Mouse (Mus musculus): ENCODE results near the gene R3hdml. TPM values are rescaled to one million over a fixed set of nuclear protein-coding genes. Genes with fewer than 3 reads are reported as not detected.
A peak's percentile ranks its signal among the peaks of the same experiment; 100 is the strongest.

R3hdml gene
- polyA plus RNA-seq, 1 experiment from 2014 or later: not detected

DNA sequence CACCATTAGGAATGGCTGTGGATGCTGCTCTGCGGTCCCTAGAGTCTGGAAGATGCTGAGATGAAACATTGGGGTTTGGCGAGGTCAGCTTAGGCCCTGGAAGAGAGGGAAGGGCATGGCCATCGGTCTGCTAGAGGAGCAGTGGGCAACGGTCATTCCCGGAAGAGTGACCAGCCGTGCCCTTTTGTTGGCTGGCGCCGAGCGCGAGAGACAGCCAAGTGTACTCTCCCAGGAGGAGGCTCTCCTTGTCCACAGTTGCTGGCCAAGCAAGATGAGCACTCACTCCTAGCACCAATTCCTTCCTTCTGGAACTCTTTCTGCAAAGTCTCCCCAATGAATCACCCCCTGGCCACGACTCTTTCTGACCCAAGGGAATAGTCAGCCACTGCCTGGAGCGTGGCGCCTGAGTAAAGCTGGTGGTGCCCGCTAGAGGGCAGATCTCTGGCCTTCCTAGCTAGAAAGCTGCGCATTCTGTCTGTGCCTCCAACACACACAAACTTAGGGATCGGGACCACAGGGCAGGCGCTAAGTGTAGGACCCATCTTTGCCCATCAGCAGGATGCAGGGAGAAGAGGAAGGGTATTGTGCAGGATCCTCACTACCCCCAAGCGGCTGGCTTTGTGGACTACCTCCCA lies 11.8 kb upstream of the R3hdml start:
- no peak for ATAC-seq (ENCODE audit: low FRiP score, low read depth)
- Histone ChIP-seq H3K27ac (no peak overlapping the region), H3K9ac (no peak overlapping the region), H3K4me1 (peaks cover 8% of the 10 kb centered on the region), H3K9me3 (no peaks in the 10 kb centered on the region), H3K4me3 (no peak overlapping the region), H3K27me3 (peaks cover 36% of the 10 kb centered on the region), H3K36me3 (no peaks in the 10 kb centered on the region), H3K4me2 (replicated peaks) (no peak overlapping the region)
- WGBS: 56% methylated on average over 18 of the region's 18 CpGs

DNA sequence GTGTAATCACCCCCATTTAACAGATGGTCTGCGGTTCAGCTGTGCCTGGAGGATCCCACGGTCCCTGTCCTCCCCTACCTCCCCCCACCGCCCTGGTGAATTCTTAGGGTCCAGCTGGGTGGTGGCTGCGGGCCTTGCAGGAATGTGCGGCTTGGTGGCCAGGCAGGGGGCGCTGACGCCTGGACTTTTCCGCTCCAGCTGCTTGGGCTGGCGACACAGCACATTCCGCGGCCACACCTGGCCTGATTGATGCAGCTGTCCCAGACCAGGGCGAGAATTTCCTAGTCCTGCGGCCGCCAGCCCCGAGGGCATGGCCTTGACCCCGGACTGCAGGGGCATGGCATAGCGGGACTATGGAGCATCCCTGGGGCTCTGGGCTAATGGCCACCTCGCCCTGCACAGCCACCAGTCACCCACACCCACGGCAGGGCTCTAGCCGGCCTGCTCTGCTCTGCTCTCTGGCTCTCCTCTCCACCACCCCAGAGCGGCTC lies 10.5 kb upstream of the R3hdml start:
- Histone ChIP-seq H3K4me1 (peaks cover 8% of the 10 kb centered on the region), H3K27ac (no peak overlapping the region), H3K9ac (peak overlapping the region; percentile 45; the same call in 1 of the 2 replicates), H3K27me3 (peaks cover 36% of the 10 kb centered on the region), H3K36me3 (no peaks in the 10 kb centered on the region), H3K4me3 (peak overlapping the region; percentile 23), H3K9me3 (no peaks in the 10 kb centered on the region), H3K4me2 (replicated peaks) (peak overlapping the region; percentile 59)
- ATAC-seq (ENCODE audit: low FRiP score, low read depth): peak; percentile 69
- WGBS: 1% methylated on average over 21 of the region's 21 CpGs

DNA sequence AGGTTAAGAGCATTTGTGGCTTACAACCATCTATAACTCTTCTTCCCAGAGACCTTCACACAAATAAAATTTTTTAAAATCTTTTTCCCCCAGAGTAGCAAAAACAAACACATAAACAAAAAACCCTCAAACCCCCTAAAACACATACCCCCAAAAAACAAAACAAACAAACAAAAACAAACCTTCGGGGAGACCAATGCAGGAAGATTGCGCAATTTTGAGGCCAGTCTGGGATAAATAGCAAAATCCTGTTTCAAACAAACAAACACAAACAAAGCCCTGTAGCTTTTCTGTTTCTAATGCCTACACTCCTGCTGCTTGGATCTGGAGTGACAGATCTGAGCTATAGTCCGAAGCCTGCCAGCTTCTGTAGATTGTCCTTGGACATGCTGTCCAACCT lies 4.8 kb upstream of the R3hdml start:
- no peak overlapping the region for H3K4me2 ChIP-seq (replicated peaks)
- H3K9ac ChIP-seq: no peak overlapping the region
- 0 out of 2 replicates have a peak, but pooled peaks cover 4% of the 10 kb centered on the region for H3K4me1 ChIP-seq
- peaks cover 12% of the 10 kb centered on the region for H3K27me3 ChIP-seq
- no peaks in the 10 kb centered on the region for H3K36me3 ChIP-seq
- no peak overlapping the region for H3K4me3 ChIP-seq
- no peaks in the 10 kb centered on the region for H3K9me3 ChIP-seq
- no peak for ATAC-seq (ENCODE audit: low FRiP score, low read depth)
- no peak overlapping the region for H3K27ac ChIP-seq
- 89% methylated on average over 3 of the region's 3 CpGs for WGBS

DNA sequence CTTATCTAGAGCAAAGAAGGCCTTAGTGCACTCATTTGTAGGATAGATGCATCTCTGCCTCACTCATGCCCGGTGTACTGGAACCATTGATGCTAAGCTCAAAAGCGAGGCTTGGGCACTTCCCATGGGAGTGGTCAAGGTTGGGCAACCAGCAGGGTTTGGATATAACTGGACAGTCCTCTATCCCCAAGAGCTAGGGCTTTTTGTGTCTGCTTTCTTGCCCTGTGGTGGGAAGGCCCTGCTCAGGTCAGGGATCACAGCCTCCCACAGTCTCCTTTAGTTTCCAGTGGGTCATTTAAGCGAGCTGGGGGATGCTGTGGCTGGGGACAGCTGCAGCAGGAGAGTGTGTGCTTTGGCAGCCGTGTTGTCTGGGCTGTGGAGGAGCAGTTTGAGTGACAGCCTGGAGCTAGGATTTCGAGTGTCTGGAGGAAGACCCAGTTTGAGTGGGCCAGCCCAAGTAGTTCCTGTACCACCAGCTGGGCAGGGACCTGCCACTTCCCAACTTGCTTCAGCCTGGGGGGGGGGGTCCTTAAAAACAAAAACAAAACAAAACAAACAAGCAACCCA lies 2.3 kb upstream of the R3hdml start:
- no peak overlapping the region for H3K27ac ChIP-seq
- H3K9me3 ChIP-seq: no peaks in the 10 kb centered on the region
- H3K9ac ChIP-seq: no peak overlapping the region
- no peak overlapping the region for H3K4me3 ChIP-seq
- ATAC-seq (ENCODE audit: low FRiP score, low read depth): no peak
- H3K36me3 ChIP-seq: no peaks in the 10 kb centered on the region
- 0 out of 2 replicates have a peak, but pooled peaks cover 4% of the 10 kb centered on the region for H3K4me1 ChIP-seq
- H3K27me3 ChIP-seq: peaks cover 5% of the 10 kb centered on the region; the same call in 1 of the 2 replicates
- 58% methylated on average over 5 of the region's 5 CpGs for WGBS
- no peak overlapping the region for H3K4me2 ChIP-seq (replicated peaks)

DNA sequence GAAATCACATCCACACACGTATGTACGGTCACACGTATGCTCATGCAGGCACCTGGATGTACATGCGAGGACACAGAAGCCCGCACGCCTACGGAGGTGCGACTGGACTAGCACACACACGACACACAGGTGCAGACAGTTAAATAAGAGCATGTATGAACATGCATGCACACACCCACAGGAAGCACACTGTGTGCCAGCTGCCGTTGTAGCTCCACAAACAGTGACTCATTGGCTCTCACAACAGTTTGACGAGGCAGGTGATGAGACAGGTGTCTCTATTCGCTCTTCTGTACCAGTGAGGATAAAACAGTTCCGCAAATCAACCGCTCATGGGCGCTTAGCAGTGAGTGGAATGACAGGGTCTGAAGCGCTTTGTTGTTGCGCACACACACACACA lies 1.5 kb upstream of the R3hdml start:
- H3K36me3 ChIP-seq: no peaks in the 10 kb centered on the region
- H3K9ac ChIP-seq: no peak overlapping the region
- ATAC-seq (ENCODE audit: low FRiP score, low read depth): no peak
- H3K9me3 ChIP-seq: no peaks in the 10 kb centered on the region
- H3K4me3 ChIP-seq: no peak overlapping the region
- no peak overlapping the region for H3K27ac ChIP-seq
- H3K4me2 ChIP-seq (replicated peaks): no peak overlapping the region
- 89% methylated on average over 17 of the region's 17 CpGs for WGBS
- H3K27me3 ChIP-seq: peaks cover 5% of the 10 kb centered on the region; the same call in 1 of the 2 replicates
- H3K4me1 ChIP-seq: 0 out of 2 replicates have a peak, but pooled peaks cover 4% of the 10 kb centered on the region

DNA sequence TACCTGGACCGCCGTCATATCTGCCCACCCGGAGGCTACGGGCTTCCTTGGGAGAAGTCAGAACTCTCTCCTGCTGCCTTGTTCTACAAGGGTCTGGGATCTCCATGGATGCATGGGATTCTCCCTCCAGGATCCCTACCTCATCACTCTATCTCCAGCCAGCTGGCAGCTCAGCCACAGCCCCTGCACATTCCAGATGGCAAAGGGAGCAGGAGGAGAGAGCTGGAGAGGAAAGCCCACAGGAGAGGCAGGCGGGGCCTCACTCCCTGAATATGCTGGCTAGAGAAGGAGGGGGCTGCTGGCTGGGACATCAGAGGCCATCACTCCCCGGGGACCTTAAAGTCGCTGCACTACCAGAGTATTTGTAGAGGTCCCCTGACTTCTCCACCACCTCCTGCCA lies 767 bp upstream of the R3hdml start:
- H3K9ac ChIP-seq: no peak overlapping the region
- peaks cover 5% of the 10 kb centered on the region; the same call in 1 of the 2 replicates for H3K27me3 ChIP-seq
- H3K4me3 ChIP-seq: no peak overlapping the region
- H3K4me1 ChIP-seq: 0 out of 2 replicates have a peak, but pooled peaks cover 4% of the 10 kb centered on the region
- WGBS: 67% methylated on average over 7 of the region's 7 CpGs
- no peak for ATAC-seq (ENCODE audit: low FRiP score, low read depth)
- no peak overlapping the region for H3K4me2 ChIP-seq (replicated peaks)
- no peak overlapping the region for H3K27ac ChIP-seq
- no peaks in the 10 kb centered on the region for H3K36me3 ChIP-seq
- no peaks in the 10 kb centered on the region for H3K9me3 ChIP-seq

DNA sequence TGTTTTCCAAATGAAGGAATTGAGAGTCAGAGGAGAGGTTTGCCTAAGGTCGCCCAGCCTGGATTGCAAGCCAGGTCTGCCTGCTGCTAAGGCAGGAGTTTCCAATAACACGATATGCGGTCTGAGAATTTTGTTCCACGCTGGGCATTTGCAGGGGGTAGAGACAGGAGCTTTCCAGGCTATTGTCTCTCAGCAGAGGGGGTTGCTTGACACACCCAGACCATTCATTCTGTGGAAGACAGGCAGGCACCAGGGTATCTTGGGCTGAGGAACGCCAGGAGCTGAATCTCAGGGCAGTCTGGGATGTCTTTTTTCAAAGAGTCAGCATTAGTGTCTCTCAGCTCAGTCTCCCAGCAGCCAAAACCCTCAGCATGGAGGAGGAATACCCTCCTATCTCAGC lies 913 bp downstream of the R3hdml start:
- 0 out of 2 replicates have a peak, but pooled peaks cover 4% of the 10 kb centered on the region for H3K4me1 ChIP-seq
- no peak overlapping the region for H3K4me2 ChIP-seq (replicated peaks)
- peaks cover 5% of the 10 kb centered on the region; the same call in 1 of the 2 replicates for H3K27me3 ChIP-seq
- H3K9me3 ChIP-seq: no peaks in the 10 kb centered on the region
- WGBS: 38% methylated on average over 5 of the region's 5 CpGs
- no peak overlapping the region for H3K27ac ChIP-seq
- ATAC-seq (ENCODE audit: low FRiP score, low read depth): no peak
- H3K4me3 ChIP-seq: no peak overlapping the region
- H3K36me3 ChIP-seq: no peaks in the 10 kb centered on the region
- H3K9ac ChIP-seq: no peak overlapping the region

DNA sequence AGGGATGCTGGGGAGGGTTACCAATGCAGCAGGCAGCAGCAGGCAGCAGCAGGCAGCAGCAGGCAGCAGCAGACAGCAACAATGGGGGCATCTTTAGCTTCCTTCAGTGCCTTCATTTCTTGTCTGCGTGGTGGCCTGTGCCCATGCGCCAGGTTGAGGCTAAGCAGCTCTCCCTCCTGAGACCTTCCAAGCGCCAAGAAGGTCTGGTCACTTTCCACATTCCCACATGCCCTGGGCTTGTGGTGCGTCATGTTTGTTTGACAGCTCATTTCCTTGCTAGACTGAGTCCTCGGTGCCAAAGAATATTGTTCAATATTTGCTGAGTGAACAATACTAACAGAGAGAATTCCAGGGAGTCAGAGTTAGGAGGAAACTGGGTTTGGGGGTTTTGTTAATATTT lies 1.9 kb downstream of the R3hdml start:
- ATAC-seq (ENCODE audit: low FRiP score, low read depth): no peak
- Histone ChIP-seq H3K9me3 (no peaks in the 10 kb centered on the region), H3K4me2 (replicated peaks) (no peak overlapping the region), H3K9ac (no peak overlapping the region), H3K27ac (no peak overlapping the region), H3K36me3 (no peaks in the 10 kb centered on the region), H3K4me1 (0 out of 2 replicates have a peak, but pooled peaks cover 4% of the 10 kb centered on the region), H3K27me3 (peaks cover 5% of the 10 kb centered on the region; the same call in 1 of the 2 replicates), H3K4me3 (no peak overlapping the region)
- 53% methylated on average over 5 of the region's 5 CpGs for WGBS

DNA sequence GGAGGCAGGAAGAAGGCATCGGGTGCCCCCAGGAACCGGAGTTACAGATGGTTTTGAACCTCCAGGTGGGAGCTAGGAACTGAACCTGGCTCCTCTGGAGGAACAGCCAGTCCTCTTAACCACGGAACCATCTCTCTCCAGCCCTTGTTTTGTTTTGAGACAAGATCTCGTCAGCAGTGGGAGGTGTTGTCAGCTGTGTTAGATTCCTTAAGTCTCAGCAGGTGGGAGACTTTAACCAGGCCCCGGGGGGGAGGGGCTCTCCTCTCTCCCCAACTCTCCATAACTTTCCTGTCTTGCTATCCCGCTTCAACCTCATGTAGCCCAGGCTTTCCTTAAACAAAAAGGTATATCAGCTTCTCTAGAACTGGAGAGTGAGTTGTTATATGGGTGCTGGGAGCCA lies 2.3 kb downstream of the R3hdml start:
- H3K4me3 ChIP-seq: no peak overlapping the region
- H3K27ac ChIP-seq: no peak overlapping the region
- no peak overlapping the region for H3K4me2 ChIP-seq (replicated peaks)
- WGBS: 44% methylated on average over 6 of the region's 6 CpGs
- H3K36me3 ChIP-seq: no peaks in the 10 kb centered on the region
- H3K4me1 ChIP-seq: 0 out of 2 replicates have a peak, but pooled peaks cover 4% of the 10 kb centered on the region
- no peak for ATAC-seq (ENCODE audit: low FRiP score, low read depth)
- peaks cover 5% of the 10 kb centered on the region; the same call in 1 of the 2 replicates for H3K27me3 ChIP-seq
- H3K9ac ChIP-seq: no peak overlapping the region
- no peaks in the 10 kb centered on the region for H3K9me3 ChIP-seq

DNA sequence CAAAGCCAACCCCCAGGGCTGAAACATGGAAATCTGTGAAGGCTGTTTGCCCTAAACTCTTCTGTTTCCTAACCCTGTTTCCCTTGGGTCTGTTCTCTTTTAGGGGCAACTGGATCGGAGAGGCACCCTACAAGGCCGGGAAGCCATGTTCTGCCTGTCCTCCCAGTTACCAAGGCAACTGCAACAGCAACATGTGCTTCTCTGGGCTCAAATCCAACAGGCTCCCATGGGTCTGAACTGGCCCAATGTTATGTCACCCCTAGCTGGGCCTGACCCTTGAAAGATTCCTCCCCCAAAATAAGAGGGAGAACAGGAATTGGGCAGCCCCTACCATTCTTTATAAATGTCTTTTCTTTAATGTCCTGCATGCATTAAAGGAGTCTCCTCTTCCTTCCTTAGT lies 10.1 kb downstream of the R3hdml start:
- Histone ChIP-seq H3K9me3 (no peaks in the 10 kb centered on the region), H3K4me2 (replicated peaks) (no peak overlapping the region), H3K4me3 (no peak overlapping the region), H3K27ac (no peak overlapping the region), H3K4me1 (0 out of 2 replicates have a peak, but pooled peaks cover 5% of the 10 kb centered on the region), H3K27me3 (no peaks in the 10 kb centered on the region), H3K36me3 (no peaks in the 10 kb centered on the region), H3K9ac (no peak overlapping the region)
- ATAC-seq (ENCODE audit: low FRiP score, low read depth): no peak
- 74% methylated on average over 2 of the region's 2 CpGs for WGBS

DNA sequence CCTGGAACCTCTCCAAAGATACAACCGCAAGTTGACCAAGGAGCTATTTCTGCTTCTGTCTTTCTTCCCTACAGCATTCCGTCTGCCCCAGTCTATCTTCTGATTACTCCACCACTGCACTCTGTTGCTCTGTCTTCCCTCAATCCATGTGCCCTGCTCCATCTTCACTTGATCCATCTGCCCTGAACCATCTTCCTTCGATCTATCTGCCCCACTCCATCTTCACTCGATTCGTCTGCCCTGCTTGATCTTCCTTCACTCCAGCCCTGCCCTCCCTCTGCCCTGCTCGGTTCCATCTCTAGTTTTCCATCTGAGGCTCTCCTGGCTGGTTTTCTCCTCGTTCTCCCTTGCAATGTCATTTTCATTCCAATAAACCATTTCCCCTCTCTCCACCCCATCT lies 11.1 kb downstream of the R3hdml start:
- Histone ChIP-seq H3K4me1 (0 out of 2 replicates have a peak, but pooled peaks cover 5% of the 10 kb centered on the region), H3K27ac (no peak overlapping the region), H3K9me3 (no peaks in the 10 kb centered on the region), H3K27me3 (no peaks in the 10 kb centered on the region), H3K36me3 (no peaks in the 10 kb centered on the region), H3K4me2 (replicated peaks) (no peak overlapping the region), H3K4me3 (no peak overlapping the region), H3K9ac (no peak overlapping the region)
- ATAC-seq (ENCODE audit: low FRiP score, low read depth): no peak
- 71% methylated on average over 7 of the region's 7 CpGs for WGBS

DNA sequence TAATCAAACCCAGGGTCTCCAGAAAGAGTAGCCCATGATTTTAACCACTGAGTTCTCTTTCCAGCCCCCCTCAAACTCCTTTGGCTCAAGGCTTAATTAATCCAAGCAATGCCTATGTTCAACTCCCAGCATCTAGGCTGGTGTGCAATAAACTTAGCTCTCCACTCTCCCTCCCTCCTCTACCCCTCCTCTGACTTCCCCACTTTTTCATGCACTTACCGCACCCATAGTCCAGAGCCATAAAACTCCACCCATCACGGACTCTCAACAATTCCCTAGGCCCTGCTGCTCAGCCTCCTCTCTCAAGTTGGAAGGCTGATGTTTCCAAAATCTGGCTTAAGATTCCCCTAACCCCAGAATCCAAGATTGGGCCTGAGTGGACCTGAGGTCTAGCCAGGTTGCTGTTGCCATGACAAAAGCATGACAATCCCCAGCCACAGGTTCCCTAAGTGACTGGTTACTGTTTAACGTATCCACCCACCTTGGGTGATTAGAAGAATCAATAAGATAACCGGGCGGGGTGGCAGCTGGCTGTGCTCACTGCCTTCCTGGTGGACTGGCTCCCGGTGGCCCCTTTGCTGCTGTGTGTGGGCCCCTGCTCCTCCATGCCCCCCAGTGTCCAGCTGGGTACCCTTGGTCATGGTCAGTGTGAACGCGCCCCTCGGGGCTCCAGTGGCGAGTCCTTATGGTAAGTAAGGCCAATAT lies 14.3 kb downstream of the R3hdml start, which contains the start of gene Hnf4a:
Gene Hnf4a (plus strand): TSS at position 509 of the 705 bp plus-strand sequence.
- ATAC-seq (ENCODE audit: low FRiP score, low read depth): no peak

More for the DNA sequence above, 14.3 kb downstream of the R3hdml start, which contains the start of gene Hnf4a:
- H3K9ac ChIP-seq: no peak within 1 kb of the TSS
- no peaks in the 10 kb centered on the region for H3K36me3 ChIP-seq
- no peaks in the 10 kb centered on the region for H3K9me3 ChIP-seq
- no peaks in the 10 kb centered on the region for H3K27me3 ChIP-seq
- whole genome bisulfite sequencing: 84% methylated on average over 10 of the region's 10 CpGs
- H3K4me2 ChIP-seq (replicated peaks): no peak within 1 kb of the TSS
- H3K4me3 ChIP-seq: no peak within 1 kb of the TSS
- no peak within 1 kb of the TSS for H3K27ac ChIP-seq
- 0 out of 2 replicates have a peak, but pooled peaks cover 5% of the 10 kb centered on the region for H3K4me1 ChIP-seq
